Mouse (Mus musculus) skeletal muscle tissue, adult 2 months (tissue): ENCODE results near the gene Nudt4.

Experiments
- DNase-seq: peaks from one replicate; pipeline ENCODE4 v3.0.0-alpha.2; 2012; ENCODE audit warnings: low read depth, low spot score

The Nudt4 gene

DNA sequence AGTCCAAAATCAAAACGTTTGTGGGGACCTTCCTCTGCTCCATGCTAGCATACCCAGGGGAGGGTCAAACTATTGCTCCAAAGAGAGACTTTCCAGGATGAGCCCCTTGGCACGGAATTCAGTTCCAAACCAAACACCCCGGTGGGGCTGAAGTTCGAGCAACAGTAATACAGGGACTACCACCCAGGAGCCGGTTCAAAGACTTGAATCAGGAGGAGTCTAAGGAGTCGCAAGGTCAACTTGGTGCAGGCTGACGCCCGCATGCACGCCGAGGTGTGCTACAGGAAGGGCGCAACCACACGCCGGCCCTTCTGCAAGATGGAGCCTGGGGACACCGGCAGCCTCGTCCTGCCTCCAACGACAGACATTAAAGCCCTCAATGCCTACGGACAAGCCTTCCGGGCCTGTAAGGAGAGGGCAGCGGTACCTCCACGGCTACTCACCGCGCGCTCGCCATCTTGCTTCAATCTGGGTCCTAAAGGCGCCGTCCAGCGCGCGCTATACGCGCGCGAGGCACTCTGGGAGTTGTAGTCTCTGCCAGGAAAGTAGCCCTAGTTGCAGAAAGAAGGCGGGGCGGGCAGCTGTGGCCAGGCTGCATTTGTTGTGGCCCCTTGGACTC, 62.4 kb downstream of the Nudt4 start, which contains the start of gene Mrpl42:
Mrpl42 (minus strand) TSS at position 478 of the 619 bp plus-strand sequence.
- peak; percentile 77 for DNase-seq

DNA sequence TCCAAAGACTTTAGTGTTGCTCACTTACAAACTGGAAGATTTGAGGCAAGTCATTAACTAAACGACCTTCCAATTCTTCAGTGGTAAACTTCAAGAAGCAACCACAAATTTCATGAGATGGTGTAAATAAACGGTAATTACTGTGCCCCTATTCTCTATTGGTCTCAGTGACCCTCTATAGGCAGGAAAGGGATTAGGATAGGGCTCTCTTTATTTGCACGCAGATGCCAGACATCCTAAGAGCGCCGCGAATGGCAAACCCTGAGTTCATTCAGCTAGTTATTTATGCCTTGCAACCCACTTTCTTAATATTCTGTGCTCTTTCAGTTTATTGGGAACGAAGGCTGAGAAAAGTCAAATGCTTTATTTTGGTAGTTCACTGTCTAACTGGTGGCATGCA, 62.9 kb downstream of the Nudt4 start:
- no peak for DNase-seq
